Mouse (Mus musculus): ENCODE measurements at regions not wholly inside any gene's neighbourhood (a gene's known extent, or its start where the extent isn't known, plus 50 kb on each side); places are given as distances from the start of the nearest gene placed in this dataset.
A peak's percentile ranks its signal among the peaks of the same experiment; 100 is the strongest.
"Not testable (repeated sequence)": the region's sequence is repeated elsewhere in the genome, so short reads cannot be mapped to it uniquely, and the experiment has no call there.

DNA sequence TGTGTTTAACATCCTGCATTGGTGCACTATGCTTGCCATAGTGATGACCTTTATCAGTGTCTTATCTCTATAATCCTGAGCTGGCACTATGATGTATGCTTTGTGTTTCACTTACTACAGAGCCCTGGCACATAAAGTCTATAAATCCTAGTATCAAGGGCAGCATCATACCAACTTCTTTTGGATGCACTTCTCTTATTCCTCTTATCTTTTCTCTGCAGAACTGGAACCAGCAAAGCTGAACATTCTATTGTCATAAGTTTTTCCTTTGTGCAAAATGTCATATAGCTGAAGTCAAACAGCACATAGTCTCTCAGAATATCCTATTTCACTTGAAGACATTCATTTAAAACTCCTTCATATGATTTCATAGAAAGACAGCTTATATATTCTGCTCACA is 563.3 kb upstream of the Foxg1 start:
- H3K4me1 ChIP-seq: no peaks in the 10 kb centered on the region
- ATAC-seq (ENCODE audit: low FRiP score): no peak
- no peaks in the 10 kb centered on the region for H3K27me3 ChIP-seq
- H3K9ac ChIP-seq: no peak overlapping the region
- H3K36me3 ChIP-seq (replicated peaks): no peaks in the 10 kb centered on the region
- no peak overlapping the region for H3K4me2 ChIP-seq
- H3K27ac ChIP-seq: no peak overlapping the region
- no peaks in the 10 kb centered on the region for H3K9me3 ChIP-seq
- no peak overlapping the region for H3K4me3 ChIP-seq (replicated peaks)

DNA sequence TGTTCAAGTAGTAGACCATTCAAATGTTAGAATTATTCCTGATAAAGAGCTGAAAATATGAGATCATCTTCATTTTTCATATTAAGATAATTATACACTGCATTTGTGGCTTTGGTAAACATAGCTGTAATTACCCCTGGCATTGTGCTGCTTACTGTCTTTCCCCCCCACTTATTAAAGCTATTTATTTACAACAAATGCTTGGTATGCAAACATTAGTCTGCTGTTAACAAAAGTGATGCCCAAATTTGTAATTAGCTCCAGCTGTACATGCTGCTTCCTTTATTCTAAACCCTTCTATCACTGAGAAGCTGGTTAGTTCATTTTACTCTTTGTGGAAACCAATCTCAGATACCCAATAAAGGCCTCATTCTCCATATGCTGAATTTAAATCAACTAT is 562.3 kb upstream of the Foxg1 start:
- H3K36me3 ChIP-seq (replicated peaks): no peaks in the 10 kb centered on the region
- no peak for ATAC-seq (ENCODE audit: low FRiP score)
- H3K4me3 ChIP-seq (replicated peaks): no peak overlapping the region
- H3K4me1 ChIP-seq: no peaks in the 10 kb centered on the region
- no peaks in the 10 kb centered on the region for H3K9me3 ChIP-seq
- no peak overlapping the region for H3K9ac ChIP-seq
- no peaks in the 10 kb centered on the region for H3K27me3 ChIP-seq
- no peak overlapping the region for H3K4me2 ChIP-seq
- no peak overlapping the region for H3K27ac ChIP-seq

DNA sequence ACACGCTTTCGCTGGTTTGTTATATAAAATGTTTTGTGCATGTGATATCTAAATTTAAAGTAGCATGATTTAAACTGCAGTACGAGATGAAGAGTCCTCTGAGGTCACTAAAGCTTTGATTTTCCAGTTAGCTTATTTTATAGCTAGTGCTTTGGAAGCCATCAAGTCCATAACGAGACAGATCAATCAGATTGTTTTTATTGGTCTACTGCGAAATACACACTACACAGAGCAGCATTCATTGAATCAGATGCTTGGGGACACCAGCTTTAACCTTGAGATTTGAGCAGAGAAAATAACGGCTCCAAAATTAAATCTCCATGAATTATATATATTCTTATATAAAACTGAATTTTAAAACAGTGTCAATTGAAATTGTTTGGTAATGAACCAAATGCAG is 556.2 kb upstream of the Foxg1 start:
- H3K36me3 ChIP-seq (replicated peaks): no peaks in the 10 kb centered on the region
- no peaks in the 10 kb centered on the region for H3K9me3 ChIP-seq
- H3K9ac ChIP-seq: no peak overlapping the region
- no peak for ATAC-seq (ENCODE audit: low FRiP score)
- H3K27me3 ChIP-seq: no peaks in the 10 kb centered on the region
- H3K27ac ChIP-seq: no peak overlapping the region
- H3K4me1 ChIP-seq: no peaks in the 10 kb centered on the region
- WGBS: 75% methylated on average over 6 of the region's 6 CpGs
- H3K4me2 ChIP-seq: no peak overlapping the region
- no peak overlapping the region for H3K4me3 ChIP-seq (replicated peaks)

DNA sequence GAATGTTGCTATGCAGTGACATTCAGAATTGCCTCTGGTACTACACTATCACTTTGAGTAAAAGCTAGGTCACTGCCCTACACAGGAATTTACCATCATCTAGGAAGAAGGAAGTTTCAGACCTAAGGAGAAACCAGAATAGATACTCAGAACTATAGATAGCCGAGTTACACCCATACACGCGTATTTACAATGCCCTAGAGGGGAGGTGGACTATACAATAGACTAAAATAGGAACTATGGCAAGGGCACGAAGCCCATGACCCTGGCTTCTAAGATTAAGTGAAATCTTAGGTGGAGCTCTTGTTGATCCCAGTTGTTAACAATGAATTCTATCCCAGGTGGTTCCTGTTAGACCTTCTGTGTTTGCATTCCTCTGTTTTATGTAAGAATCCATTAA is 529.1 kb upstream of the Foxg1 start:
- not testable (repeated sequence) for H3K36me3 ChIP-seq (replicated peaks); ATAC-seq (ENCODE audit: low FRiP score); H3K9me3 ChIP-seq; H3K9ac ChIP-seq; H3K27me3 ChIP-seq; H3K4me1 ChIP-seq; H3K4me3 ChIP-seq (replicated peaks); H3K4me2 ChIP-seq; H3K27ac ChIP-seq
- WGBS: 88% methylated on average over 4 of the region's 4 CpGs

DNA sequence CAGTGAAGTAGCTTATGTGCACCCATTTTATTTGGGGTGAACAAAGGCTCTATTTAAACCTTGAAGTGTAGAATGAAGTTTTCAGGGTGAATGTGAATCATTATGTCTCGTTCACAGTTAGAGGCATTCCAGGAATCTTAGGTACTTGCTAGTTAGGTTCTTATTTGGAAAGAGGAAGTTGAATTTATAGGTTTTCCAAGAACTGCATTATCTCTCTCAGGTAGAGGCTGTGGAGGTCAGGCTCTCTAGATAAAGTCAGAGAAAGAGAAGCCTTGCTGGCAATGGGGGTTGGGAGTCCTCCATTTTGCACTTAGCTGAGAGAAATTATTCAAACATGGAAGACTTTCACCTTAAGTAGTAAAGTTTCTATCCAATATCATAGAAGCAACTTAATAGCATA is 528.4 kb upstream of the Foxg1 start:
- ATAC-seq (ENCODE audit: low FRiP score): no peak

DNA sequence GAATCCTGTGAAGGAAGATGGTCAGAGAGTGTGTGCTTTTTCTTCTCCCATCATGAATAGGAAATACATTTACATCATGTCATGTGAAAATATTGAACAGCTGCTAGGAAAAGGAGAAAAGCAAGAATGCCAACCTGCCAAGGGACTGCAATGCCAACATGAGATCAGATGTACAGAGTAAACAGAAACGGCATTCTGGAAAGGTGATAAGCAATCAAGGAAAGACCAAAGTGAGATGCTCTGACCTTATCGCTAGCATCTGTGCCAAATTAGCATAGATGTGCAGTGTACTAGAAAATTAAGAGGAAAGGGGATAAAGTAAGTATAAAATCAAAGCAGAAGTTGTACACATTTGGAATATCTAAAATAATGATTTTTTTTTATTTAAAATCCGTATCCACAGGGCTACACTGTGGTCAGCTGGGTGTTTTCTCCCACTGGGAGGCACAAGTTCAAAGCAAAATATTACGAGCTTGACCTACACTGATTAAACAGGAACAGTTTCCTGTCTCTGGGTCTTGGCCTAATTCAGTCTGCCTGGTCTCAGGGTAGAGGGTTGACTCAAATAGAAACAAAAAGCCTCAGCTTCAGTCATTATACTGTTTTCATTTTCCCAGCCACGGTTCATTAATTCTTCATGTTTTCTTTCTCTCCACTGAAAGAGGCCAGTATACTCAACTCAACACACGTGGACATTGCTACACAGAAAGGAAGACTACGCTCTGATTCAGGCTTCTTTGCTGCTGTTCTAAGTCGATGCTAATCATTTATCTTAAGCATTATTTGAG is 504.0 kb upstream of the Foxg1 start:
- Histone ChIP-seq H3K4me2 (no peak overlapping the region), H3K27me3 (no peaks in the 10 kb centered on the region), H3K9me3 (no peaks in the 10 kb centered on the region), H3K4me1 (peaks cover 4% of the 10 kb centered on the region; the same call in 1 of the 2 replicates), H3K4me3 (replicated peaks) (no peak overlapping the region), H3K36me3 (replicated peaks) (no peaks in the 10 kb centered on the region), H3K9ac (no peak overlapping the region), H3K27ac (no peak overlapping the region)
- peak; percentile 74 for ATAC-seq (ENCODE audit: low FRiP score)
- WGBS: 32% methylated on average over 8 of the region's 8 CpGs

More for the DNA sequence above, 528.4 kb upstream of the Foxg1 start:
- no peaks in the 10 kb centered on the region for H3K27me3 ChIP-seq
- no peaks in the 10 kb centered on the region for H3K36me3 ChIP-seq (replicated peaks)
- H3K27ac ChIP-seq: no peak overlapping the region
- H3K4me2 ChIP-seq: no peak overlapping the region
- H3K9ac ChIP-seq: no peak overlapping the region
- no peaks in the 10 kb centered on the region for H3K9me3 ChIP-seq
- 88% methylated on average over 1 of the region's 1 CpGs for WGBS
- no peaks in the 10 kb centered on the region for H3K4me1 ChIP-seq
- no peak overlapping the region for H3K4me3 ChIP-seq (replicated peaks)
